Mouse (Mus musculus): ENCODE data around the gene Suv39h1.
"Not testable (repeated sequence)": the region's sequence is repeated elsewhere in the genome, so short reads cannot be mapped to it uniquely, and the experiment has no call there.

The Suv39h1 gene

DNA sequence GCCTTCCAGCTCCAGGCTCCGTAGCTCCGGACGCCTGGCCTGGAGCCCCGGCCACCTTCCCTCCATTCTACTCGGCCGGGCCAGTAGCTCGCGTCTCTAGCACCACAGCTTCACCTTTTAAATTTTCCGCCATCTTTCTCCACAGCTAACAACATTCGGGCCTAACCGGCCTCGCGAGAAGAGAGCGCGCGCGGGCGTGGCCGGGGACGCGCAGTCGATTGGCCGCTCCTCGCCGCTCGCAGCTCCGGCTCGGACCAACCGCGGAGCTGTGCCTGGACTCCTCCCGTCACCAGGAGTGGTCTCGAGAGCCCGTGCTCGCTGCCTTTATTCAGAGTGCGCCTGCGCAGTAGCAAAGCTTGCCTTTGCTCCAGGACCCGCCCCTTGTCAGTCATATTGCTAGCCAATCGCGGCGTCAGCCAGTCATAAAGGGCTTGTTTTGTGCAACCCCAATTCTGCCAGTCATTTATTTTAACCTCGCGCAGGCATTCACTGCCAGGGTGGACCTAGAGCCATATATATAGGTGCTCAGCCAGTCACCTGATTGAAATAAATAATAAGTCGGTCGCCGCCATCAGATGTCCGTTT, at the start of gene Suv39h1:
Gene Suv39h1 (minus strand): TSS at position 331 of the 585 bp plus-strand sequence.
- DNase-seq, result peak; percentile 96 to 97

DNA sequence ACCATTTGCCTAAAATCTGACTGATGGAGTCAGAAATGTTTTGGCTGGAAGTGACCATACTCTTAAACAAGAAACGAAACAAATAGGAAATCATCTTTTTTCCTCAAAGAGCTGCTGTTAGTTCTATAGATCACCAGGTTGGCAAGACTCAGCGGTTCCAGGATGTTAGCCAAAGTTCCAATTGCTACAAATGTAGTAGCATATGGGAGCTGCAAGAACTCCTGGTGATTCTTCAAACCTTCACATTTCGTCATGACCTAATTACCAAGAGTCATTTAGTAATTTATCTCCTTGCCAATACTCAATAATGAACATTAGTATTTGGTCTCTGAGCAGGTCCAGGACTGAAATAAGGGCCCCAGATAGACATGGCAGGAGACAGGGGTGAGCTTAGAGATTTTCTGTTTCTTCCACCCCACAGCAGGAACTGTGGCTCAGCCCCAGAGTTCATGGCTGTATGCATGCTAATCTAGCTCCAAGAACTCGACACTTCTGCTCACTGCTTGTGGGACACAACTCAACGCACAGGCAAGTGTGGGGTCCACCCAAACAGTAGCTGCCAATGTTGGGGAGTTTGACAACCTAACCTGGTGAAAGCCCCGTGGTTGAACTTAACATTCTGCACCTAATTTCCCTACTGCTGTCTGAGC, 49.4 kb upstream of the Suv39h1 start:
- no peak for DNase-seq

DNA sequence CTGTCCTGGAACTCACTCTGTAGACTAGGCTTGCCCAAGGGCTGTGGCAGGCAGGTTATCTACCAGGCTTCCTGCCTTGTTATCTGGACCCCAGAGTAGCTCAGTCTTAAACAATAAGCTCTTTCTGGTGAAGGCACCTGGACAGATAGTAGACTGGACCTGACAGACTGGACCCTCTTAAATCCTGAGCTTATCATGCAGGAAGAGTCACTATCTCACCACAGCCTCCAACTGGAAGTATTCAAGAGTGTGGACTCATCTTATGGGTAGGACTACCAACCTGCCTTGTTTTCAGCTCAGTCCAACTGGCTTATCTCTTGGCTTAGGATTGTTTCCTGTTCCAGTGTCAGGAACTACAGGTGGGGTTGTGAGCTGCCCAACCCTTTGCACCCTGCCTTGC, 42.7 kb upstream of the Suv39h1 start:
- DNase-seq, result no peak

DNA sequence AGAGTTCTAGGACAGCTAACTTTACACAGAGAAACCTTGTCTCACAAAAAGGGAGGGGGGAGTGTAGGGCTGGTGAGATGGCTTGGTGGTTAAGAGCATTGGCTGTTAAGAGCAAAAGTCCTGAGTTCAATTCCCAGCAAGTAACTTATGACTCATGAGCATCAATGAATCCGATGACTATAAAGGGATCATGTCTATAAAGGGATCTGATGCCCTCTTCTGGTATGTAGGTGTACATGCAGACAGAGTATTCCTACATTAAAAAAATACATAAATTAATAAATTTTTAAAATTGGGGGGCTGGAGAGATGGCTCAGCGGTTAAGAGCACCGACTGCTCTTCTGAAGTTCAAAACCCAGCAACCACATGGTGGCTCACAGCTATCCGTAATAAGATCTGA, 40.7 kb upstream of the Suv39h1 start:
- DNase-seq, result no peak

DNA sequence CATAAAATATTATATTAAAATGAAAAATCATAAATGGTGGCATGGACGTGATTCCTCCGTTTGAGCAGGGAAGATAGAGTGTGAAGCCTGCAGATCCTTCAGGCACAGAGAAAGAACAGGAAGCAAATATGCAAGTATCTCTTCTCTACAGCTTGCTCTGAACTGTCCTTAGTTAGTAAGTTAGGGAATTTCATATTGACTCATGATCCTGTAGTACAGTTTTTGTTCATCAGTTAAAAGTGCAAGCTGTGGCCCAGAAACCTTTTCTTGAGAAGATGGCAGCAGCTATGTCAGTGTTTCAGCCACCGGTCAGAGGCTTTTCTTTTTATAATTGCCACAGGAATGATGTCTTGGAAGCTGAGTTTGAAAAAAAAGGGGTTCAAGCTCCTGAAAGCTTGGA, 30.5 kb upstream of the Suv39h1 start:
- no peak for DNase-seq

DNA sequence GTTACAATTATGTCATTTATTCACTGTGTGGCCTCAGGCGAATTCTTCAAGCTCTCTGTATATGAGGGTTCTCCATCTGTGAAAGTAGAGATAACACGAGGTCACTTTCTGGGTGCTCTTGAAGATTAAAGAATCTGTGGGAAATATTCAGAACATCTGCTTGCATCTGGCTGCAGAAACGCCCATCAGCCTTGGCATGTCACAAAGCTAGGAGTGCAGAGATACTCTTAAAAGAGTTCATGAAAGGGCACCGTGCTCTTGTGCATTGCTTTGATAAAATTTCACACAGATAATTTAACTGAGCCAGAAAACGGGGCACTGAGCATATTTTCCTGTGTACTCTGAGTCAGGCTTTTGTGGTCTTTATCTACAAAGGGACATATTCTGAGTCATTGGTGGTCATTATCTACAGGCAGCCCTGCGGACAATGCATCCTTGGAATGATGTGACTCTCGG, 27.7 kb upstream of the Suv39h1 start:
- no peak for DNase-seq

DNA sequence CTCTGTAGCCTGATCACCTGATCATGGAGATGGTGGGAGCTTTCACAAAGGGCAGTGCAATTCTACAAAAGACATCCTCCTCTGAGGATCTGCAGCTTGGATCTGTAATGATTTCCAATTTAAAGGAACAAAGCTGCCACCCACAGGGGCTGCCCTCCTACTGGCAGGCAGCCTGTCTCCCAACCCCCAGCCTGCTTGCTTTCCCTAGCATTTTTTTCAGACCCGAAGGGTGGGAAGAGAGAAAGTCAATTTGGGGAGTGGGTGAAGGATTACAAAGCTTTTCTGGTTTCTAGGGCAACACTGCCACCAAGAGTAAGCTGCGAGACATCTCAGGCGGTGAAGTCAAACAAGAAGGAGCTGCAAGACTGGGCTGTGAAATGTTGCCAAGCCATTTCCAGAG, 26.5 kb upstream of the Suv39h1 start:
- DNase-seq, result no peak

DNA sequence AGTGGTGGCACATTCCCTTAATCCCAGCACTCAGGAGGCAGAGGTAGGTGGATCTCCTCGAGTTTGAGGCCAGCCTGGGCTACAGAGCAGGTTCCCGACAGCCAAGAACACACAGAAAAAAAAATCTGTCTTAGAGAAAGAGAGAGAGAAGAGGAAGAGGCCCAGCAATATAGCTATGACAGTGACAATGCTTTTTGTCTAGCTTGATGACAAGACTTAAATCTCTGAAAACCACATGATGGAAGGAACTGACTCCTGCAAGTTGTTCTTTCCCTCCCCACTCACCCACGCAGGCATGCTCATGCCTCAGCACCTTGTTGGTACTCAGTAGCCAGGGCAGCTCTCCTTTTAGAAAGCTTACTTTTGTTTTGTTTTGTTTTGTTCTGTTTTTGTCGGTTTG, 24.9 kb upstream of the Suv39h1 start:
- no peak for DNase-seq

DNA sequence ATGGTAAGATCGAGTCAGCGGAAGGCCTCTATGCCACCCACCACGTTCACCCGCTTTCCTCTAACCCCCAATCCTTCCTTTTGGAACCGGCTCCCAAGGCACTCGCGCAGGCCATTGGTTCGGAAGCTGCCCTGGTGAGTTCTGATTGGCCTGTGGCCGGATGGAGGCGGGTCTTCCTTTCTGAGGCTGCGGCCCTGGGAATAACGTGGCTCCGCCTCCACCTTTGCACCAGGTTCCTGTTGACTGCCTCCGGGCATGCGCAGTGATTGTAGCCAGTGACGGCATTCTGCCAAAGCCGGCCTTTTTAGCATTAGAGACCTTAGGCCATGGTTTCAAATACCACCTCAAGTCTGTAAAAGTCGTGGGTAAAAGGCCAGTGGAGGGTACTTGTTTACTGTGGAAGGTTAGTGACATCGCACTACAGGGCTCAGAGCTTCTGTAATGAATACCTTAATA, 22.3 kb upstream of the Suv39h1 start:
- peak; percentile 97 to 98 for DNase-seq

DNA sequence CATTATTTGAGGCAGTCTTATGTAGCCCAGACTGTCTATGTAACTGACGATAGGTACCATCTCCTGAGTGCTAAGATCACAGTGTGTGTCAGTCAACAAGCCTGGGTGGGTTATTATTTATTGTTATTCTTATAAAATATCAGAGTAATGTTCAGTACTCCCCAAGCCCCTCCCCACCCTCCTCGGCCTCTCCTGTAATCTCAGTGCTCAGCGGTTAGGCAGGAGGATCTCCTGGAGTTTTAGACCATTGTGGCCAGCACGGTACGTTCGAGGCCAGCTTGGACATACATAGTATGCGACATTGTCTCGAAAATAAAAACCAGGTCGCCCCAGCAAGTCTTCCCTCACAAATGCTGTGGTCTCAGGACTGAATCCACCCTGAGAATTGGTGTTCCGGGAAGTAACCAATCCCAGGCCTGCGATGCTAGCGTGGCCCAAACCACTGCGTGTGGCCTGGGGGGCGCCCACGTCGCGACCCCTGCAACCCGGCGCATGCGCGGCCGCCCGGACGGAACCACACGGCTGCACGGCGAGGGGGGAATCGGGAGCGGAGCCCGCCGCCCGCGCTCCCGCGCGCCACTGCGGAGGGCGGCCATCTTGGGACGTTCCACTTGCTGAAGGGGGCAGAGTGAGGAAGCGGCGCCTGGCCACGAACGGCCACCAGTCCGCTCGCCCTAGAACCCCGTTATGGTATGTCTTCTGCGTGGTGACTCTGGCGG, 21.7 kb upstream of the Suv39h1 start:
- DNase-seq, result peak; percentile 83 to 89

DNA sequence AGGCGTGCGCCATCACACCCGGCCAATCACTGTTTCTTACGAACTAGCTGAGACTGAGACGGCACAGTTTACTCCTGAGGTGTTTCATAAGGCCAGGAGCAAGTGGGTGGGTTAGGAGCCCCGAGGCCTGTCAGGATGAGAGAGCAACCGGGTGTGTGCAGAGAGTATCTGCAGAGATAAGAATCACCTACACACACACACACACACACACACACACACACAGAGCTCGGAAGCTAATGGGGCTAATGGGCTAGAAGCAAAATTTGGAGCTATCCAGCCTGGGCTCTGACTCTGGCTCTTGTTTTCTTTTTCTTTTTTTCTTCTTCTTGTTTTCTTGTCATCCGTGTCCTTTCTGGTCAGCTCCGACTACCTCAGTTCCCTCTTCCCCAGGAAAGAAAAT, 21.0 kb upstream of the Suv39h1 start:
- no peak for DNase-seq

DNA sequence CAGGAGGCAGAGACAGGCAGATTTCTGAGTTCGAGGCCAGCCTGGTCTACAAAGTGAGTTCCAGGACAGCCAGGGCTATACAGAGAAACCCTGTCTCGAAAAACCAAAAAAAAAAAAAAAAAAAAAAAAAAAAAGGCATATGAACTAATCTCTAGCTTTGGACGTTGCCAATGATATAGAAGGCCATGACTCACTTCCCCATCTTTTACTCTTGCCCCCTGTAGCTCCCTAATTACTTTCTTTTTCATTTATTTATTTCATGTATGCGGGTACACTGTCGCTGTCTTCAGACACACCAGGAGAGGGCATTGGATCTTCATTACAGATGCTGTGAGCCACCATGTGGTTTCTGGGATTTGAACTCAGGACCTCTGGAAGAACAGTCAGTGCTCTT, 16.4 kb upstream of the Suv39h1 start:
- not testable (repeated sequence) for DNase-seq

DNA sequence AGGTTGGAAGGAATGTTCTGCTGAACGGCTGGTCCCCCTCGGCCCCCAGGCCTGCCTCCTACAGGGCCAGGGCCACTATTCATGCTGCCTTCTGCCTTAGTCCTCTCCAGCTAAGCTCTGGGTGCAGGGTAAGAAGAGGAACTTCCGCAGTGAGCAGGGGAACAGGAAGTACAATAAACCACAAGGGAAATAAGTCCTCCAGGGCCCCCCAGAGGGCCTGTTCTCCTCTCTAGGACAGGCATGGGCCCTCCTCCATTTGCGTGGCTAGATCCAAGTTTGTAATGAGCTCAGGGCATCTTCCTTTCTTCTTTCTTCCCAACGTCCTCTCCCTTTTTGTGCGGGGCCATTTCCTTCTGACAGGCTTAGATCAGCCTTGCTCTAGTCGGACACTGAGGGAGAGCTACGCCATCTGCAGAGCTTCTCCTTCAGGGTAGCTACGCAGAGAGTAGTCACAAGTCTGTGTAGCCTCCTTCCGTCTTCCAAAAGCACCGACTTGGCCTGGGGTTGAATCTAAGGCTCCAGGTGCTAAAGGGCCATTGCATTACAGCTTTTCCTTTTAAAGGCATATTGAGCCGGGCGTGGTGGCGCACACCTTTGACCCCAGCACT, 15.9 kb upstream of the Suv39h1 start, which contains the start of gene Was:
Gene Was (minus strand): TSS at position 153 of the 608 bp plus-strand sequence.
- DNase-seq, result peak; percentile 10 to 16

DNA sequence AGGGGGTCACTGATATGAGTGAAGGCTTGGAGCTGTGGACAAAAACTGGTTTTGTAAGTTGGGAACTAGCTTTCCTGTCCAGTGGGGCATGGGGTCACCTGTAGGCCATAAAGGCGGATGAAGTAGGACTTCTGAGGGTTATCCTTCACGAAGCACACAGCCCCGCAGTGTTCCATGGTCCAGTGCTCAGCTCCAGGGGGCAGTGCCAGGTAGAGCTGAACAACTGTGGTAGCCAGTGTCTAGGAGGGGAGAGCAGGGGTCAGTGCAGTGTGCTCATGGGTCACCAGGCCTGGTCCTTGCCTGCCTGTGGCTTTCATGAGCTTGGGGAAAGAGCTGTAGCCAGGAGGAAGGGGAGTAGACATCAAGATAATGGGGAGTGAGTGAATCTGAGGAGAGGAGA, 15.2 kb upstream of the Suv39h1 start:
- DNase-seq, result no peak

DNA sequence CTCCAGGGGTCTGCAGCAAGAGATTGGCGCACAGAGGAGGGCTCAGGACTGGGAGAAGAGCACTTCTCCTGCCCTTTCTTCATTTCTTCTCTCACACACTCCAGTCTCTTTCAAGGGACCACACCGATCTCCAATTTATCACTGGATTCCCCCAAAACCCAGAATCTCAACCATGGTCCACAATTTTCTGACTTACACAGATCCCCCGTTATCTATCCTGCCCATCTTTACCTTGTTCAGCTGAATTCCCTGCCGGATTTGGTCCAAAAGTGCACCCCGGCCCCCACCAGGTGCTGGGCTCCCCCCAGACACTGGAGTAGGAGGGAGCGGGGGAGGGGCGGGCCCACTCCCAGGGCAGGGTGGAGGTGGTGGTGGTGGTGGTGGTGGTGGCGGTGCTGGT, 11.1 kb upstream of the Suv39h1 start:
- no peak for DNase-seq

DNA sequence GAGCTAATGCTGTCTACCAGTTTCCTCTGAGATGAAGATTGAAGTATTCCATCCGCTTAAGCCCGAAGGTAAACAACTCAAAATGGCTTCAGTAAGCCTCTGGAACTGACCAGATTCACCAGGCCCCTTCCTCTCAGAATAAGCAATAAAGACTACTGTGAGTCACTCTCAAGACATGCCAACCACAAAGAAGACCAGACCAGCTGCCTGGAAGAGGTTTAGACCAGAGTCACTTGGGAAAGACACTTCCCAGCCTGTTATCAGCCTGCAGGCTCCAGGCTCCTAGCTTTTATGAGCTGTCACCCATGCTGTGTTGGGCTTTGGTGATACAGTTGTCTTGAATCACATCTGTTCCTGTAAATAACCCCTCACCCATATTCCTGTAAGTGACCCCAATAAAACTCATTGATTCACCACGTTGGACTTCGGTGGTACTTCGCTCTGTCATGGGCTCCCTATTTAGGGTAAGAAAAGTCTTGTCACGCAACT, 10.3 kb upstream of the Suv39h1 start:
- DNase-seq, result no peak

DNA sequence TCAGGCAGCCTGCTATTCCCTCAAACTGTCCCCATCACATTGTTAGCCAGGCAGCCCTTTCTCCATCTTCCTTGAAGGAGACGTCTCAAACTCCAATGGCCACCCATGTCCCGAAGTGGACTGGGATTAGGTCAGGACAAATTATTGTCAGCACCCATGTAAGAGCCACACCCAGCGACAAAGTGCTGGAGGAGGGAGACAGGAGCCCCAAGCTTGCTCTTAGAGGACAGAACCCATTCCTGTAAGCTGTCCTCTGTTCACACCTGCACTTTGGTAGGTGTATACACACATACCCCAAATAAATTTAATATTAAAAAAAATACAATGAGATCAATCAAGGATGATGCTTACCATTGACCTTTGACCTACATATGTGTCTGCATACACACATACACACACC, 544 bp upstream of the Suv39h1 start:
- peak in 1 of 2 experiments; percentile 1 for DNase-seq

DNA sequence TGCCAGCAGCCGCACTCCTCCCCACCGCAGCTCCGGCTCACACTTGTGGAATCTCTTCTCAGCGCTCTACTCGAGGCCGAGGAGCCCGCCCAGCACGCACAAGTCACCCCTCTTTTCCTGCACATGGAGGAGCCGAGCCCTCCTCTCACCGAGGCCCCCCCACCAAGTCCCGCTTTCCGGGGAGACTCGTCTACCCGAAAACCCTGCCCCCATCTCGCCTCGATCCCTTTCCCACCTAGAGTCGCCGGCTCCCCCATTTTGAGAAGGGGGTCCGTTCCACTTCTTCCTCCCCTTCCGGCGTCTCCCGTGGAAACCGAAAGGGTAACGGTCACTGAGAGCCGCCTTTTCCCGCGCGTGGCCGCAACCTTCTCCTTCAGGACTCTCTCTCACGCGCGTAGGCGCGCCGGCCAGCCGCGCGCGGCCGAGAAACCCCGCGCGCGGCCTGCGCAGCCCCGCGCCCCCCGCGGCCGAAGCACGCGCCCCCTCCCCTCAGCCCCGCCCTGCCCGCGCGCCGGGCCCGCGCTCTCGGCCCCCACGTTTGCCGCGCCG, 605 bp downstream of the Suv39h1 start:
- peak; percentile 10 to 21 for DNase-seq

DNA sequence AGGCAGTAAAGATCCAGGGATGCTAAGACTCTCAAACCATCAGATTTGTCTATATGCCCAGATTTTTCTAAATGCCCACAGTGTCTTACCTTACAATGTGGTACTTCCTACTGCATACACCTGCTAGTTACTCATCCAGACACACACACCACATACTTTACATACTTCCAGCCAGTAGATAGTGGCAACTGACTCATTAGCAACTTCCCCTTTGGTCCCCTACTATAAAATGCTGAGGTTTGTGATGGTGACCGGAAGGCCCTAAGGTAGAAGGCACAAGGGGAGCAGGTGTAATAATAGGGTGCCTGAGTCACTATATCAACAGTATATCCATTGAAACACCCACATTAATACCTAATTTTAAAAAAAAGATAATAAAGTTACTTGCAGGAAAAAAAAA, 5.4 kb downstream of the Suv39h1 start:
- no peak for DNase-seq

DNA sequence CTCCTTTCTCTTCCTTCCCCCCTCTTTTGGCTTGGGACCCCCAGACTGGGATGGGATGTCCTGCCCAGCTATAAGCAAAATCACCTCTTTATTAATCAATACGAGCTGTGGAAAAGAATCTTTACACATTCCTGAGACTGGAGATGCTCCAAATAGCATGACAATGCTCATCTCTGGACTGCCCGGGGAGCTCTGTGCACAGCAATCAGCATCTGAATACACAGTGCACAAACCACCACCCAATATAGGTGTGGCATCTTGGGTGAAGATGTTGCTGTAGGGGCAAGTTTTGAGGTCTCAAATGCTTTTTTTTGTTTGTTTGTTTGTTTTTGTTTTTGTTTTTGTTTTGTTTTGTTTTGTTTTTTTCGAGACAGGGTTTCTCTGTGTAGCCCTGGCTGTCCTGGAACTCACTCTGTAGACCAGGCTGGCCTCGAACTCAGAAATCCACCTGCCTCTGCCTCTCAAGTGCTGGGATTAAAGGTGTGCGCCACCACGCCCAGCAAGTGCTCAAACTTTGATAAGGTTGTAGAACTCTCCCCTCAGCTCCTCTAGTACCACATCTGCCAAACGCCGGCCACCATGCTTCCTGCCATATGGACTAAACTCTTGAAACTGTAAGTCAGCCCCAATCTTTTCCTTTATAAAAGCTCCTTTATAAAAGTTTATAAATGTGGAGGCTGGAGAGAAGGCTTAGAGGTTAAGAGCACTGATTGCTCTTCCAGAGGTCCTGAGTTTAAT, 23.3 kb downstream of the Suv39h1 start:
- DNase-seq, result not testable (repeated sequence)

DNA sequence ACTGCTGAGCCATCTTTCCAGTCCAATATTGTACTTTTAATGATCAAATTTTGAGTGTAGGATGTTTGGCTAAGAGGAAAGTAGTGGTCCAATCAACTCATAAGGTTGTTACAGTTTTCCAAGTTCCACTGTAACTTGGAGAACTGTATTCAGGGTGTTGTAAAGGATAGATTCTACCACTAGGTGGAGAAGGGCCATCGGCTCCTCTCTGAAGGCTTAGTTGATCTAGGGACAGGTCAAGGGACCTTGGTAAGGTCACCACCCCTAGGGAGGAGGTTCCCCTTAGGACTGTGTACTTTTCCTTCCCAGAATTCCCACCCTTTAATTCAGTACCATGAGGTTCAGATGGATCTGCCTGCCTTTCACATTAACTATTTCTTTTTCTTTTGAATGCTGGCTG, 41.6 kb downstream of the Suv39h1 start:
- DNase-seq, result no peak

DNA sequence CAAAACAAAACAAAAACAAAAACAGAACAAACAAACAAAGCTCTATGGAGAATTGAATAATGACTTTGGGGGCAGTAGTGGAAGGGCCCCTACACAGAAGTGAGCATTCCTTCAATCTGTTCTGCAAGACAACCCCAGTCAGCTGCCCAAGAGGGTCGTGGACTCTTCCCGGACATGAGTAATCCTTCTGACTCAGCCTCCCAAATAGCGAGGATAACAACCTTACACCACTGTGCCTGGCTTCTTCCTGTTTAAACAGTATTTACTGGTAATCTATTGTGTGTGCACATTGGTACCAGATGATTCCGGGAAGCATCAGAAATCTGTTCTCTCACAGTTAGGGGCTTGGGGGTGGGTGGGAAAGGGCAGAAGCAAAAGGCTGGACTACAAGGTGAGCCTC, 47.7 kb downstream of the Suv39h1 start:
- DNase-seq, result no peak
